Mouse (Mus musculus) cerebellum, postnatal 4 days (tissue): Measurements from ENCODE around the gene Foxd1.

Experiments used
- DNase-seq, 2 experiments: peaks; one replicate each; pipeline ENCODE4 v3.0.0; 2022; ENCODE audit warnings: low spot score in 2 of 2, mixed read lengths in 1 of 2

Gene Foxd1

GRCm38 (mm10) chr13:98355559-98356111 is 1.6 kb downstream of the Foxd1 start:
- peak in 1 of 2 experiments; percentile 25 for DNase-seq

- DNase-seq: no peak
These were observed 2.3 kb downstream of the Foxd1 start for GRCm38 (mm10) chr13:98356176-98356972.

GRCm38 (mm10) chr13:98356973-98357425 is 3.0 kb downstream of the Foxd1 start:
- DNase-seq: no peak

GRCm38 (mm10) chr13:98357433-98358423 is 3.7 kb downstream of the Foxd1 start:
- DNase-seq: no peak

- DNase-seq: no peak
These were observed 4.6 kb downstream of the Foxd1 start for GRCm38 (mm10) chr13:98358424-98359181.

- no peak for DNase-seq
These were observed 5.3 kb downstream of the Foxd1 start for GRCm38 (mm10) chr13:98359337-98359736.

- DNase-seq: no peak
These were observed 6.3 kb downstream of the Foxd1 start for GRCm38 (mm10) chr13:98360391-98360790.

- DNase-seq: no peak
These were observed 7.1 kb downstream of the Foxd1 start for GRCm38 (mm10) chr13:98361161-98361560.

- no peak for DNase-seq
These were observed 9.0 kb downstream of the Foxd1 start for GRCm38 (mm10) chr13:98363046-98363445.

GRCm38 (mm10) chr13:98365081-98365480 is 11.0 kb downstream of the Foxd1 start:
- no peak for DNase-seq

GRCm38 (mm10) chr13:98365766-98366421 is 11.9 kb downstream of the Foxd1 start:
- no peak for DNase-seq

GRCm38 (mm10) chr13:98366469-98367275 is 12.6 kb downstream of the Foxd1 start:
- DNase-seq: no peak

GRCm38 (mm10) chr13:98367601-98368000 is 13.6 kb downstream of the Foxd1 start:
- DNase-seq: no peak

- DNase-seq: no peak
These were observed 15.0 kb downstream of the Foxd1 start for GRCm38 (mm10) chr13:98369046-98369445.

- DNase-seq: no peak
These were observed 20.5 kb downstream of the Foxd1 start for GRCm38 (mm10) chr13:98374560-98374959.

- DNase-seq: no peak
These were observed 20.9 kb downstream of the Foxd1 start for GRCm38 (mm10) chr13:98374979-98375378.

- no peak for DNase-seq
These were observed 23.7 kb downstream of the Foxd1 start for GRCm38 (mm10) chr13:98377746-98378145.

GRCm38 (mm10) chr13:98382751-98383150 is 28.7 kb downstream of the Foxd1 start:
- DNase-seq: no peak

GRCm38 (mm10) chr13:98383911-98384498 is 30.0 kb downstream of the Foxd1 start:
- DNase-seq: no peak

GRCm38 (mm10) chr13:98385877-98386276 is 31.8 kb downstream of the Foxd1 start:
- DNase-seq: no peak
